Mouse (Mus musculus) limb, embryonic 14.5 days (tissue): ENCODE results near the gene Kiss1. TPM values are rescaled to one million over a fixed set of nuclear protein-coding genes. Genes with fewer than 3 reads are reported as not detected.

Experiments
- ATAC-seq: fragments of 200-750 bp; cut with Nextera tagmentation; 2 replicates; pipeline ENCODE4 v1.8.0; 2017; ENCODE audit warnings: low read depth, moderate number of reproducible peaks, moderate TSS enrichment; ENCODE audit not compliant: low FRiP score
- DNase-seq: peaks from one replicate; pipeline ENCODE4 v3.0.0-alpha.2; 2015; ENCODE audit warnings: low spot score
- H3K27ac ChIP-seq: fragments of 300-500 bp; sonication (generic); replicated peaks from 2 replicates; pipeline ENCODE4 v1.5.1; 2014; ENCODE audit warnings: low read depth, mild to moderate bottlenecking, low read length, moderate library complexity, mixed read lengths
- H3K27me3 ChIP-seq: fragments of 300-500 bp; sonication (generic); 2 replicates; pipeline ENCODE4 v1.6.1; 2014; ENCODE audit warnings: low read length, mixed read lengths; ENCODE audit not compliant: control insufficient read depth, insufficient read depth
- H3K36me3 ChIP-seq: fragments of 300-500 bp; sonication (generic); 2 replicates; pipeline ENCODE4 v1.6.1; 2014; ENCODE audit warnings: mild to moderate bottlenecking, low read length, moderate library complexity, mixed read lengths; ENCODE audit not compliant: control insufficient read depth, insufficient read depth
- H3K4me1 ChIP-seq: fragments of 300-500 bp; sonication (generic); 2 replicates; pipeline ENCODE4 v1.6.1; 2014; ENCODE audit warnings: antibody characterized with exemption, low read length, mixed read lengths; ENCODE audit not compliant: control insufficient read depth, insufficient read depth
- H3K4me2 ChIP-seq: fragments of 300-500 bp; sonication (generic); replicated peaks from 2 replicates; pipeline ENCODE4 v1.6.1; 2014; ENCODE audit warnings: low read depth, mild to moderate bottlenecking, low read length, moderate library complexity; ENCODE audit not compliant: severe bottlenecking
- H3K4me3 ChIP-seq: fragments of 300-500 bp; sonication (generic); replicated peaks from 2 replicates; pipeline ENCODE4 v1.5.1; 2014; ENCODE audit warnings: low read length
- H3K9ac ChIP-seq: fragments of 300-500 bp; sonication (generic); 2 replicates; pipeline ENCODE4 v1.6.1; 2014; ENCODE audit warnings: mild to moderate bottlenecking, low read depth, low read length, moderate library complexity; ENCODE audit not compliant: severe bottlenecking
- H3K9me3 ChIP-seq: fragments of 300-500 bp; sonication (generic); 2 replicates; pipeline ENCODE4 v1.6.1; 2016; ENCODE audit warnings: low read length; ENCODE audit not compliant: control insufficient read depth
- POLR2A ChIP-seq: fragments of 200-500 bp; IDR thresholded peaks from 2 replicates; pipeline ENCODE4 v1.8.0; 2012; ENCODE audit warnings: inconsistent platforms, mild to moderate bottlenecking, moderate library complexity, borderline replicate concordance; ENCODE audit not compliant: insufficient read depth, insufficient read length; ENCODE audit errors: extremely low read depth
- WGBS: fragments of 180-500 bp; shearing (Covaris S2); extraction: QIAGEN DNeasy Blood & Tissue Kit; methylation state at CpG from one replicate; pipeline ENCODE4 v1.1.7; 2014; 5-methylcytosine and 5-hydroxymethylcytosine counted together
- polyA plus RNA-seq, 2 experiments: library from polyadenylated mRNA; depleted of rRNA in 1 of 2; stranded (reverse) in 1 of 2; unstranded in 1 of 2; fragments of >200 nt; fragmentation: Nextera tagmentation in 1 of 2; extraction: Ambion mirVana in 1 of 2; gene quantifications; 2 replicates each; pipeline versions ENCODE4 v1.2.1 to v1.2.3; 2012 to 2014

Kiss1 gene
- polyA plus RNA-seq, 2 experiments = not detected

DNA sequence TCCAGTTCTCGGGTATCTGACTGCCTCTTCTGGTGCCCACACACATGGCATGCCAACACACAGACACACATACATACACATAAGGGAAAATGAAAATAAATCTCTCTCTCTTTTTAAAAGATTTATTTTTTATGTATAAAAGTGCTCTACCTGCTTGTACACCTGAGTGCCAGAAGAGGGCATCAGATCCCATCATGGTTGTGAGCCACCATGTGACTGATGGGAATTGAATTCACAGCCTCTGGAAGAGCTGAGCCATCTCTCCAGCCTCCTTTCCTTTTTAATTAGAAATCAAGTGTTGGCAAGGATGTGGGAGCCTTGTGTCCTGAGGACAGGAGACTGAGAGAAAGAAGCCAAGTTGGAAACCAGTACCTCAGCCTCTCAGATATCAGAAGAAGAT, 4.5 kb upstream of the Kiss1 start:
- no peak overlapping the region for H3K27ac ChIP-seq
- 63% methylated on average over 1 of the region's 1 CpGs for WGBS
- no peaks in the 10 kb centered on the region for H3K27me3 ChIP-seq
- DNase-seq (no peak), ATAC-seq (no peak)
- H3K4me1 ChIP-seq = no peaks in the 10 kb centered on the region
- TF ChIP-seq POLR2A = no peak
- H3K36me3 ChIP-seq = no peaks in the 10 kb centered on the region
- H3K9me3 ChIP-seq = no peaks in the 10 kb centered on the region
- H3K4me2 ChIP-seq = no peak overlapping the region
- H3K4me3 ChIP-seq = no peak overlapping the region
- no peak overlapping the region for H3K9ac ChIP-seq

GRCm38 (mm10) chr1:133323333-133323732, 1.7 kb downstream of the Kiss1 start:
- Histone ChIP-seq H3K27ac (no peak overlapping the region), H3K27me3 (peaks cover 5% of the 10 kb centered on the region; the same call in 1 of the 2 replicates), H3K4me1 (no peaks in the 10 kb centered on the region), H3K9me3 (no peaks in the 10 kb centered on the region), H3K36me3 (no peaks in the 10 kb centered on the region), H3K9ac (no peak overlapping the region), H3K4me2 (no peak overlapping the region), H3K4me3 (no peak overlapping the region)
- ATAC-seq (no peak), DNase-seq (no peak)
- 28% methylated on average over 5 of the region's 5 CpGs for WGBS
- TF ChIP-seq POLR2A = no peak

DNA sequence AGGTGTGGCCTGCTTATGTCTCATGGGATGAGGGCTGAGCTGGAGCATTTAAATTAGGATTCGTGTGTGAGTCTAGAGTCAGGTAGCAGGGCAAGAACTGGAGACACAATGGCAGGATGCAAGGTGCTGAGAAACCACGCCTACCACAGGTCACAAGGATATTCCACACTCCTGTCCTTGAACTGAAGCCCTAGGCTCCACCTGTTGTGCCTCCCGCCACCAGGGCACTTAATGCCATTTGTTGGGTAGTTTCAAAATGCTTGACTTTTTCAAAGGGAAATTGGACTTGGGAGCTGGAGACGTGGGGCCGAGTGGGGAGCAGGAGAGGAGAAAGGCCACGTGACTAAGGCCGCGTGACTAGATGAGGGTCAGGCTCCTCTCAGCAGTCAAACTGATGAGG, 4.3 kb downstream of the Kiss1 start:
- Histone ChIP-seq H3K27ac (no peak overlapping the region), H3K4me1 (no peaks in the 10 kb centered on the region; the same call in none of the 2 replicates), H3K4me2 (no peak overlapping the region), H3K9me3 (no peaks in the 10 kb centered on the region), H3K4me3 (no peak overlapping the region), H3K36me3 (no peaks in the 10 kb centered on the region), H3K27me3 (peaks cover 26% of the 10 kb centered on the region; the same call in 1 of the 2 replicates), H3K9ac (no peak overlapping the region)
- ATAC-seq = no peak
- DNase-seq = no peak
- no peak for TF ChIP-seq POLR2A
- 75% methylated on average over 8 of the region's 8 CpGs for WGBS

DNA sequence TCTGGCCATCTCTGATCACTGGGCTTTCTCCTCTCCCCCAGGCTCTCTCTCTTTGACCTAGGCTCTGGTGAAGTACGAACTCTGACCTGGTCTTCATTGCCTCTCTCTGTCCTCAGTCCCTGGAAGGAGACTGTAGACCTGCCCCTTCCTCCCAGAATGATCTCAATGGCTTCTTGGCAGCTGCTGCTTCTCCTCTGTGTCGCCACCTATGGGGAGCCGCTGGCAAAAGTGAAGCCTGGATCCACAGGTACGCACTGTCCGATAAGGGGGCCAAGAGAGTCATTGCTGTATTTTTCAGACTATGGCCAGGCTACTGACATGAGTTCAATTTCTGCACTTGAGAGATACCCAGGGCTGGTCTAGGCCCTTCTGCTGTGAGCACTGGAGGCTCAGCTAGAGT, 5.4 kb downstream of the Kiss1 start:
- peaks cover 26% of the 10 kb centered on the region; the same call in 1 of the 2 replicates for H3K27me3 ChIP-seq
- no peak overlapping the region for H3K4me3 ChIP-seq
- H3K36me3 ChIP-seq = no peaks in the 10 kb centered on the region
- no peak overlapping the region for H3K9ac ChIP-seq
- H3K9me3 ChIP-seq = no peaks in the 10 kb centered on the region
- DNase-seq = no peak
- TF ChIP-seq POLR2A = no peak
- ATAC-seq = no peak
- no peak overlapping the region for H3K4me2 ChIP-seq
- WGBS = 51% methylated on average over 5 of the region's 5 CpGs
- H3K4me1 ChIP-seq = no peaks in the 10 kb centered on the region; the same call in none of the 2 replicates
- no peak overlapping the region for H3K27ac ChIP-seq

DNA sequence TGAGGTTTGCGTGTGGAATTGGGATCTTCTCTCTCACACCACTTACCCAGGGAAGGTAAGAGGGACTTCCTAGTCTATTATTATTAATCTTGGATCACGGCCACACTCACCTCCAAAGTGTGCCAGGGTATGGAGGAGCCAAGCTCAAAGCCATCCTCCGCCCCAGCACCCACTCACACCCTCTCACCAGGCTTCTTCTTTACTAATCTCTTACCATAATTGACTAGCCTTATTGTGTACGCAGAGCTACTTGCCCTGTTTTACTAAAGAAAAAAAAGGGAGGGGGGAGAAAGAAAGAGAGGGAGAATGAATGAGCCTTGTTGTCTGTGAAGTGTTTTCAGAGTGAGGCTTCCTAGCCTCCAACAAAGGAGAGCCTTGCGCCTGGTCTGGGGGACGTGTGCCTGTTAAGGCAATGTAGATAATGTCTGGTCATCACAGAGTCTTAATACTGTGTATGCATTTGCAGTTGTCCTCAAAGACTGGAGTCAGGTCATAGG, 6.7 kb downstream of the Kiss1 start:
- DNase-seq = no peak
- 85% methylated on average over 6 of the region's 6 CpGs for WGBS
- Histone ChIP-seq H3K4me2 (no peak overlapping the region), H3K9ac (no peak overlapping the region), H3K27ac (no peak overlapping the region), H3K36me3 (no peaks in the 10 kb centered on the region), H3K27me3 (peaks cover 26% of the 10 kb centered on the region; the same call in 1 of the 2 replicates), H3K4me1 (no peaks in the 10 kb centered on the region; the same call in none of the 2 replicates), H3K9me3 (no peaks in the 10 kb centered on the region), H3K4me3 (no peak overlapping the region)
- TF ChIP-seq POLR2A = no peak
- ATAC-seq = no peak
